Mouse (Mus musculus) adrenal gland, adult 2 months (tissue): Measurements from ENCODE around the gene Foxp2. TPM values are rescaled to one million over a fixed set of nuclear protein-coding genes. Genes with fewer than 3 reads are reported as not detected.

Experiments
- DNase-seq: peaks from one replicate; pipeline ENCODE4 v3.0.0; 2021
- long read RNA-seq: library from polyadenylated mRNA; stranded (forward); transcript quantifications from one replicate; pipeline ENCODE4 v2.0.0, GENCODE M21; 2021
- polyA plus RNA-seq: library from polyadenylated mRNA; depleted of rRNA; stranded (reverse); fragments of >200 nt; gene quantifications from 2 replicates; pipeline ENCODE4 v1.2.3, GENCODE M21; 2012; rRNA removed
- total RNA-seq, 2 experiments: library from RNA; stranded (reverse); gene quantifications; 2 replicates each; pipeline ENCODE4 v1.2.3; 2021

The Foxp2 gene
- 1 to 10 TPM; 4.9 to 6.0 TPM for total RNA-seq
- 2.4 and 2.9 TPM in 2 replicates for polyA plus RNA-seq
- long read RNA-seq = 0 reads

DNA sequence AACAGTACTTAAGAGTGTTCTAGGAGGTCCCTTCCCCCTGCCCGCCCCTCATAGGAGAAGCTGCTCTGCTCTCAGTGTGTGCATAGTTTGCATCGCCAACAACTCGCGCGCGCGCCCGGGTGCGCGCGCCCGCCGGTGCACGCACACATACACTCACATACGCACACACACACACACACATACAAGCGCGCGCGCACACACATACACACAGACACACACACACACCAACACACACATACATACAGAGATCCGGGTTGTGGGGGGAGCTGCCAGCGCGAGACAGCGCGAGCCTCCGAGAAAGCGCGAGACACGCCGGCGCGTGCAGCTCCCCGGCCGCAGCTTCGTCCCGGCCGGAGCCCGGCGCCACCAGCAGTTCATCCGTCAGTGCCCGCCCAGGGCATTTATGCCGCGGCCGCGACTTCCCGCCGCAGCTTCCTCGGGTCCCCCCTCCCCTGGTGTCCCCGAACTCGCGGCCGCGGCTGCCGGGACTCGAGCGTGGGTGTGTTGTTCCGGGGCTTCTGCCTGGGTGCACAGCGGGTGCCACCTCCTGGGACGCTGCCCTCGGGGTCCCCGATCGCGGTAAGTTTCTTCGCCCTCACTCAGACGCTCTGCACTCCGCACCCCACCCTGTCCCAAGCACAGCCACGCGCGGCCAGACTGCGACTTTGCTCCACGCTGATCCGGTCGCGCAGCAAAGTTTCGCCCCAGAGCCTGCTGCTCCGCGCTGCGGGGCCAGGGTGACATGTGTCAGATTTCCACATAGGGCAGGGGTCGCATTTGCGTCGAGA lies at the start of gene Foxp2:
Foxp2 (plus strand) TSS at position 167 of the 788 bp plus-strand sequence.
- peak; percentile 53 for DNase-seq

DNA sequence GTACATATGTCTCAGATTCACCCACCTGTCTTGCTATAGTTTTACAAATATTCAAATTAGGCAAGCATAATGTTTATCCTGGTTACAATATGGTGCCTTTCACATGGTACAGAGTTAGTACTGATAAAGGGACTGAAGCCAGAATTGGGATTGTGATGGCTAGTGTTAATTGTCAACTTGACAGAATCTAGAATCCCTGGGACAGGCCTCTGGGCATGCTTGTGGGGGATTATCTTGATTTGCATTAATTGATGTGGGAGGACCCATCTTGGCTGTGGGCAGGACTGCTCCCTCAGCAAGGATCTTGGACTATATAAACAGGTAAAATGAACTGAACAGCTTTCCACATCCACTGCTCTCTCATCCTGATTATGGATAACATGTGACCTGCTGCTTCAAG lies 15.9 kb upstream of the Foxp2 start:
- no peak for DNase-seq

DNA sequence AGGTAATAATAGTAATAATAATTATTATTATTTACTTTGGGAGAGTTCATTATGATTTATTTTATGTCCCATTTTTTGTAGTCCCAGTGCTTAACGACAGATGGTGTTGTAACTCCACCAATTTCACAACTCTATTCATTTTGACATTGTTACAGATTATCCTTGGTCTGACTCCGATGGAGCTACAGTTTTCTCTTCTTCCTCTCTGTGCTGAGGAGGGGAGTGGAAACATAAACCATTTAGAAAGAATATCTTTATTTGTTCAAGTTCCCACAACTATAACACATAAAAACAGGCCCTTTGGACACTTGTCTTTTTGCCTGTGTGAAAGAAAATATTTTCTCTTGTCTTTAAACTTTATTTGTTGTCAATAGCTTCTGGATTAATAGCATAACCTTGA lies 4.1 kb upstream of the Foxp2 start:
- DNase-seq = no peak

DNA sequence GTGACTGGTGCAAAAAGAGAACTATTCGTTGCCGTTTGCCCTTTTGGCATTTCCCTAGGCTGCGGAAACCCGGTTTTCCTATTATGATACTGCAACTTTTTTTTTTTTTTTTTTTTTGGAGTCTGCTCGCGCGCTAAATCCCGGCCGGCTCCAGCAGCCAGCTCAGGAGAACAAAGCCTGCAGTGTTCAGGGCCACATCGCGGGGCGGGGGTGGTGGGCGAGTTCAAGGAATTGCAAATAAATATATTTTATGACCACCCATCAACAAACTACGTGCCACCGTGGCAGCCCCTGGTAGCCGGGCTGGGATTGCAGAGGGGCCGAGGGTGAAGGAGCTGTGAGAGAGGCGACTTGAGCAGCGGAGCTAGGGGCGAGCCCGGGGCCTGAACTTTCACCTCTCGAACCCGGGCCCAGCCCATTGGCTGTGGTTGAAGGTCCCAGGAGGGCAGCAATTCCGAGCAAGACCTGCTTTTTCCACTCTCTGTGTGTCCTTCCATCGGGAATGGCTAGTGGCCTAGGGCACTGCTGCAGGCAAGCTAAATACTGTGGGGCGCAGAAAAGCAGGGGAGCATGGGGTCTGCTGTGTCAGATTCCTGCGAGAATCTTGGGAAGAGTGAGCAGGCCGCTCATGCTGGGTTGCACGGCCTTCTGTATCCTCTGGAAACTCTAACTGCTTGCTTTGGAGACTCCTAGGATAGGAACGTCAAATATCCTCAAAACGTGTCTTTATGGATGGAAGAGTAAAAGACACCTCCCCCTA lies 2.9 kb upstream of the Foxp2 start:
- DNase-seq = peak; percentile 6

DNA sequence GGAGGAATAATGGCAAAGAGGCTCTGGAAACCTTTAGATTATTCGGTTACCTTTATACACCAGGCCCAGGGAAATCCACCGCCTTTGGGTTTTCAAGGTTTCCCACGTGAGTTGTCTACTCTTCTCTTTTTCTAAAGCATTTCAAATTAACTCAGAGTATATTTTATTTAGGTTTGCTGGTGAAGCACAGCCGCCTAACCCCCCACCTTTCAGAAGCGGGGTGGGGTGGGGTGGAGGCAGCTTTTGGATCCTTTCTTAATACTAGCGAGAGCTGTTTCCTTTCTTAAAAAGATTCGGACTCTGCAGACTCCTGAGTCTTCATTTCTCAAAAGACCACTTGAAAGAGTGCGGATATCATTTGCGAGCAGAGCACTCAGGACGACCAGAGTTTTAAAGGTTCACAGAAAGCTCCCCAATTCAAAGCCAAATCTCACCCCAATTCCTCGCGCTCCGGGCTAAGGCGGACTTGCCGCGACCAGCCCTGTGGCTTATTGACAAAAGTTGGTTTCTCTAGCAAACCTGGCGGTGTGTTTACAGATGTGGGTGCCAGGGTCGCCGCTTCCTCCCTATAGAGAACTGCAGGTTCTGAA lies 2.0 kb upstream of the Foxp2 start:
- DNase-seq = no peak

DNA sequence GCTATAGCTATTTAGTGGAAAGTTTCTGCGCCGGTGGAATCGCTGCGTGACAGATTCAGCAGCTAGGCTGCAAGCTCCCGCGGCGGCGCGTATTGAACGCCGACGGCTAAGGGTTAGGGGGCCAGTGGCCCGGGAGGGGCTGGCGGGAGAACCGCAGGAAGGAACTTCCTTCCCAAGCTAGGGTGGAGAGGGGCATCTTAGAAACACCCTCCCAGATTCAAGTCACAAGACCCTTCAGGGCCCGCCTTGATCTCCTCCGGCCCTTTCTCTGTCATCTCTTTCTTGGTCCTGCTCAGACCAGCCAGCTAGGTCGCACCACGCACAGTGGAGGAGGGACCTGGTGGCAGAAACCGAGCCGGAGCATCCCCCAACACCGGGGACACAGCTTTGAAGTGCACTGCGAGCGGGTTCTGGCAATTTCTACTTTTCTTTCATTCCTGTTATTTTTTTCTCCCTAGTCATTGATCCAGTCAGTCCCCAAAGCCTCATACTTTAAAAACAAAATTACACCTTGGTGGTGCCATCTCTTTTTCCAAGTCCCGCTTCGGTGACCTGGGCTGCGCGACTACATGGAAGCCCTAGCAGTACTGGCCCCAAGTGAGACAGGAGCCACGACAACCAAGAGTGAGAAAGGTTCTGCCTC lies 1.1 kb upstream of the Foxp2 start:
- DNase-seq = peak; percentile 18

DNA sequence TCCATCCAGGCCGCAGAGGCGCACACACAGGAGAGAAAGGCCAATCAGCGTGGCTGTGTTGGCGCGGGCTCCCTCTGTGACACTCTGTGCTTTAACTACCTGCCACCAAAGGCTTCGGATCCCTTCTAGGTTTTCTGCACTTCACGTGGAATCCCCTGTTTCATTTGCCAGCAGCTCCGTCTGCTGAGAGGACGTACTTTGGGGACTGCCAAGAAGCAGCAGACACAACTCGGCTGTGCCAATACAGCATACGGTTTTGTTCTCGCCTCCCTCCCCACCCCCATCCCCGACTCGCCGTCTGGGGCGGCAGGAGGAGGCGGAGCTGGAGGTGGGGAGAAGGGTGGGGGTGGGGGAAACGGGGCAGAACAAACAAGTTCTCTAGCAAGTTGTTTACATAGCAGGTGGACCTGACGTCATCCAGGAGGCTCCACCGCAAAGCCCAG lies 549 bp upstream of the Foxp2 start:
- peak; percentile 74 for DNase-seq

DNA sequence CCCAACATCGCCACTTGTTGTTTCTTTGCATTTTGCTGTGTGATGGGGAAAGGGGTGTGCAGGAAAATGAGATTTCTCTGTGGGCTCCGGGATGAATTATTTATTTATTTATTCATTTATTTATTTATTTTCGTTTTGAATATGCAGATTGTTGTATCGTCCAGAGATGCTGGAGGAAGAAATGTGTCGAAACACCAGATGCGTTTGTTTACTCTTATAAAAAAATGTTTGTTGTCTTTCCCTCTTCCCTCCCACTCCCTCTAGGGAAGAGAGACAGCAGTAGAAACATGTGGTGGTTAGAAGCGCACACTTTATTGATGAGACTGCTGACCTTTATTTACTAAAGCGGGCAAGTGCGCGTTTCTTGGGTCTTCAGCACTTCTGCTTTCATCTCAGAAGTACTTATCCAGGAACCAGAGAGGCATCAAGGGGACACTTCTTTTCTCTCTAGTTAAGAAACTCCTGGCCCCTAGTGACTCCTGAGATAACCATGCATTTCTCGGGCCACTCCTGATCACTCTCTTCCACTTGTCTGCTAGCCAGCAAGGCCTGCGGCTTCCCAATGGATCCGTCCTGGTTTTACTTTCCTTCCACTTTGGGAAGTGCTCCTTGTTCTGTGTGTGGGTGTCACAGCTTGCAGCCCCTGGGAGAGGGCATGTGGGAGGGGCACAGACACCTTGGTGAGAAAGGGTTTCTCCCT lies 972 bp downstream of the Foxp2 start:
- DNase-seq = peak; percentile 4

DNA sequence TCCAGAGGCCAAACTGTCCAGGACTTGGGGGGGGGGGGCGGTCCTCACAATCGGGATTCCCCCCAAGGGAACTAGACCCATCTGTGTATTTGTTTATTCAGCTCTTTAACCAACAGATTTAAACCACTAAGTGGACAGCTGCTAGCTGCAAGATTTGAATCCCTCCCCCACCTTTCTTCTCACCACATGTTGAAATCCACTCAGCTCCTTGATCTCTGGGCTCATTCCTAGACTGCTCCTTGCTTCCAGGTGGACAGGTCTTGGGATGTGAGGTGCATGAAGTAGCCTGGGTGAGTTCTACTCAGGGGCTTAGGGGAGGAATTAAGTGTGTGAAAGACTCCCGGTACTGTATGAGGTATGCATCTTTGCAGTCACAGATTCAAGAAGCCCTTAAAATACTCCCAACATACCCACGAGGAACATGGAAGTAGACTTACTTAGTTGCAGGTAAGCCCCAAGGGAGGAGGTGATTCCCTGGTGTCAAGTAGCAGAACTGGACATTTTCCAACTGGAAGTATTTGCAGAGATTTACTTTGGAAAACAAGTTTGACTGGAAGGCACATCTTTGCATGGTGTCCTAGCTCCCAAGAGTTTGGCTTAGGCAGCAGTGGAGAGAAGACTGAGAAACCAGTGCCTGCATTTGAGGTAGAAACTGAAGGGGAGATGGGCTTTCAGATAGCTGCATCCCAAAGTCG lies 2.3 kb downstream of the Foxp2 start:
- DNase-seq = no peak

DNA sequence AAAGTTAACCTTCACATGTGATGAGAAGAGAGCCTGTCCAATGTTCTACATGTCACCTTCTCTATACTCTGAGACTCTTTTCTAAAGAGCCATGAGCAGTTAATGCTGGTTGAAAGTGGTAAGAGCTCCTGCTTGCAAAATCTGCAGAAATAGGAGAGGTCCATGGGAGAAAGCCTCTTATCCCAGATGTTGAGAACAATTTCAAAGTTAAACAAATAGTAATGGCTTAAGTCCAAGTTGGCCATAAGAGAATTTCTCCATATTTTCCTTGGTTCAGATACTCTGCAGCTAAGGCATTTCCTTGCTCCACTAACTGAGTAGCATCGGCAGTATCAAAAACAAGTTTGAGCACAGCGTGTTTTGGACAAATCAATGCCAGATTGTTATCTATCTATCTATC lies 13.9 kb downstream of the Foxp2 start:
- DNase-seq = no peak

DNA sequence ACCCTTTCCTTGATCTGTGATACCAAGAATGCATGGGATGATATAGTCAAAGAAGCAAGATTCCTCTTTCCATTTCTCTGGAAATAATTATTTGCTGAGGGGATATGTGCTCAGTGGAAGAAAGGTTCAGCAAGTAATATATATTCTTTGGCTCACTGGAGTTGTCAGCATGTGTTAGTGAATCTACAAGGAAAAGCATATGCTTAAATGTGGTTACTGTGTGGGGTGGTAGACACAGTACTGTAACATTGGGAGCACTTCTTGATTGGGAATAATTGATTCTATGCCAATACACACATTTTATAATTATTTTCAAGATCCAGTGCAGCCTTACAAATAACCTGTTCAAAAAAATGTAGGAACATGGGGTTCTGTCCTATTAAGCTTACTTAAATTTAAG lies 21.6 kb downstream of the Foxp2 start:
- DNase-seq = no peak

DNA sequence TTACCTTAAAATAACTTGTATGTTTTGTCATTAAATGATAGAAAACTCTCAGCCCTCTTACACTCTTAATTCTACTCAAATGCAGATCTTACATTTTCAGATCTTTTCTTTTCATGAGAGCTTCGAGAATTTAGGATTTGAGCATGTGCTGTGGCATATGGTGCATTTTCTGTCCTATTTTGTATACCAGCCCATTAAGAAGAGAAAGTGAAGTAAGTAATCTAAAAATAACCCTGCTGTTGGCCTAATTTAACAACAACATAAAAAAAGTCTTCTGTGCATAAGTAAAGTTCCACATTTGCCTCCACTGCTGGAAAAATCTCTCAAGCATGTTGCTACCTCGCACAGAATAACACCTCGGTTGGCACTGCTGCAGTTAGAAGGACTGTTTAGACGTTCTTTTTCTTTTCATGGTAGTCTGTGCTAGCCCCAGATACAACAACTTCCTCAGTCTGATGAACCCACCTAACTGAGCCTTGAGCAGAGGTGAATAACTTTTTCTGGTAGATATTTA lies 23.9 kb downstream of the Foxp2 start:
- DNase-seq = no peak

DNA sequence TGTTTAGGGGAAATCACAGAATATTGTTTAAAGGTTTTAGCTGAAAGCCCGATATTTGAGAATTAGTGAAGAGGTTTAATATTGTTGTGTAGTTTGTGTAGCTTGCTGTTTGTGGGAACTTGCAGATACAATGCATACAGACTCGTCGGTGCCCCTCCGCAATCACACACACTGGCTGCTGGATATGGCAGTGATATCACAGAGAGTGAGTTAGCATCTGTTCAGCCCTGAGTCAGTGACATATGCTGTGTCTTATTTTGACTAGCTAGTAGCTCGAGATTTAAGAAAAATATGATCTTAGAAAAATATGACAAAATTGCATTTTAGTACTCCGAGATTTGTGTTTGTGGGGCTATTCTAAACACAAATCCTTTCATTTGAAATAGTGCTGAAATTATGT lies 49.9 kb downstream of the Foxp2 start:
- no peak for DNase-seq

DNA sequence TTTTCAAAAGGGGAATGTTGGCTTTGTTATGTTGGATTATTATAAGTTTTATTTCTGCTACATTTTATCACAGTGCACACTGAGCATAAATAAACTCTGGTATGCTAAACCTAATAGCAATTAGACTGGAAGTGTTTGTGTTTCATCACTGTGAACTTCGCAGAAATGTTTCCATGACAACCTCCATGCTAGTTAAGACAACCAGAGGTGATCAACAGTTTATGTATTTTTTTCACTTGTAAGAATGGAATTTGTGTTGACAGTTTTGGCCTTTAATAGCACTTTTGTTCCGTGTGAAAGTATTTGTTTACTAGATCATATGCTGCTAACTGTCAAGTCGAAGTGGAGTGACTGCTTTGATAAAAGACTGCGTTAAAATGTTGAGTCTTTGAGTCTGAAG lies 51.6 kb downstream of the Foxp2 start:
- DNase-seq = no peak

DNA sequence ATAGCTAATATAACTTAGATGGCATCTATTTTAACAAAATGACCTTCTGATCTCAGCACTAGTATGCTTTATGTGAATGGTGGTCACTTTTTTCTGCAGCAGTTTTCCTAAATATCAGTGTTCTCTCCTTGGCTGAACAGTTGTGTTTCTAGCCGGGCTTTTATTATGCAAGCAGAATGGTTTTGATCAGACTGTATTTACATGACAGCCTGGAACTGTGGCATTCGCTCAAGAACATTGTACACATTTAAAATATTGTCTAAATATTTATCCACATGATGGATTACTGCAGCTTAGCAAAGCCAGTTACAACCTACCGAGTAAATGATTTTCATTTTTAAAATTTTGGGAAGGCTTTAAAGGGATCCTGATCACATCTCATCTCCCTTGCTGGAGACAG lies 75.9 kb downstream of the Foxp2 start:
- DNase-seq = no peak

DNA sequence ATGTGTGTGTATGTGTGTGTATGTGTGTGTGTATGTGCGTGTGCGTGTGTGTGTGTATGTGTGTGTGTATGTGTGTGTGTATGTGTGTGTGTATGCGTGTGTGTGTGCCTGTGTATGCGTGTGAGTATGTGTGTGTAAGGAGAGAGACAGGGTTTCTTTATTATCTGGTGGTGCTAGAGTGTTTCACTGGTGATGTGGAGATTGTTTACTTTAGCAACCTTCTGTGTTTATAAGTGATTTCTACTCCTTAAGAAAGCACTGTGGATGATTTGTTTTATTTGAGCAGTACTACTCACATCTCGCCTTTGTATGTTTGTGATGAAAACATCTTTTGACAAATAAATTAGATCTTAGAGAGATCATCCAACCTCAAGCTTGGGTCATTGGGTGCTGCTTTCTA lies 77.1 kb downstream of the Foxp2 start:
- no peak for DNase-seq

DNA sequence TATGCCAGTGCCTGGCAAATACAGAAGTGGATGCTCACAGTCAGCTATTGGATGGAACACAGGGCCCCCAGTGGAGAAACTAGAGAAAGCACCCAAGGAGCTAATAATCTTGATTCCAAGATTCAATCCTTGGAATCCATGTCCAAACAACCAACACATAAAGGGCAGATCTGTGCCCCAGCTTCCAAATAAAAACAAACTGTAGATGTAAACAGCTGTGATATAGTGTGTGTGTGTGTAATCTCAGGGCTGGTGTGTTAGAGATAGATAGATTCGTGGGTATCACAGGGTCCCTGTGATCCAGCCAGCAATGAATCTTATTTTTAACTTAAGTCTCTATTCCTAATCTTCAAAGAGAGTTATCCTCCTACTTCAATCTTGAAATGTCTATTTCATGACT lies 107.0 kb downstream of the Foxp2 start:
- DNase-seq = no peak

DNA sequence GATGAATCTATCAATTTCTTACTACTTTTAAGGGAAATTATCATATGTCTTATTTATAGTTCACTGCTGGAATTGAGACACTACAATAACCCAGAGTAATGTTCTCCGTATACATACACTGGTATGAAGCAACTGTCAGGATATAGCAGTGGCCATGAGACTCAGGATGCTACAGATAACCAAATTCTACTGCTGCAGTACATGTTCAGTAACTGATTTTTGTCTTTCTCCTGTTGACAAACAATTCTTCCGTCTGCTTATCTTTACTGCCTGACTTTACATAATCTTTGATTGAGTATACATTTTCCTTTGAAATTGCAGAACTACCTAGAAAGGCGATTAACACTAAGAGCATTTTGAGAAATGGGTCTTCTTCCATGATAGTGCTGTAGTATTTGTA lies 127.3 kb downstream of the Foxp2 start:
- DNase-seq = no peak

DNA sequence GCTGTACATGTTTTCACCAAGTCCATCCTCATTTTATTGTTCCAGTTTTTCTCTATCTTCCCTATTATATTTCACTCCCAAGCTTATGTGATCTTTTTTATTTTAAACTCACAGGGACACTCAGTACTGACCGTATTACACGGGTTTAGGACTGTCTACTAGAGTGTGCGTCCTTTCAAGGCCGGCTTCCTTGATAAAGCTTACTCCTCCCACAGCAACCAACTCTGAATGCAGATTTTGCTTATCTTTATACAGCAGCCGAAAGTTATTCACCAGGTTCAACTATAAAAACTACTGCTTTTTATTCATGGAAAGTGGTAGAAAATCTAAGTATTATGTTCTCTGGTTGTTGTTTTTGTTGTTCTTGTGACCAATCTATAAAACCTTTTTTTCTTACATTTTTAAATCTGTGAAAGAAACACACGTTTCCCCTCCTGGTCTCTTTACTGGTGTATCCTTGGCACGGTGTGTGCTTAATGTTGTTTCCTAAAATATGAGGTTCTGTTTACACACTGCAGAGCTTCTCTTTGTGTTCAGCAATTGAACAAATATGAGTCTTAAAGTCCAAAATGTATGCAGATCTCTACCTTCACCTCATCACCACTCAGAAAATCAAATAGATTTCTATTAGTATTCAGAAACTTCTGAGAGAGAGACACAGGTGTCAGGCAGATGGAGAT lies 128.4 kb downstream of the Foxp2 start:
- DNase-seq = no peak

DNA sequence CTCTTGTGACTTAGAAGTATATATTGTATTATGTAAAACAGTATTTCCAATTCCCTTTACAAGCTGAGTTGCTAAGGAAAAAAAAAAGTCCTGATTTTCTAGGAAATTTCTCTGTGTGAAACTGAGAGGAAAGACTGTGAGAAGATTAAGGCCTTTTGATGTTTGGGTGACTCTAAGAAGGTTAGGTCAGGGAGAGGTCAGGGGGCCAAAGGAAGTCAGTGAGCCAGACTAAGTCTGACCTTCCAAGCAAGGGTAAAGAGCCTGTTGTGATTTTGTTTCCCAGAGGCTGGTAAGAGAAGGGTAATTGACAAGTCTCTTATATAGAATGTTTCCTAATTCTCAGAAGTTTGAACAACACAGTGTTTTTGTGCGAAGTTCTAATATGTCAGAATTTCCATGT lies 162.1 kb downstream of the Foxp2 start:
- no peak for DNase-seq
